Mouse (Mus musculus): ENCODE data around the gene Gpsm3. TPM values are rescaled to one million over a fixed set of nuclear protein-coding genes. Genes with fewer than 3 reads are reported as not detected.

Gpsm3 gene
- total RNA-seq, 2 experiments from 2014 or later, result 1.8 to 2.4 TPM

- TF ChIP-seq CTCF (IDR thresholded peaks at IDR 0.05), result no peak
- H3K27ac ChIP-seq, result peak overlapping the region; percentile 97; the same call in 1 of the 2 replicates
- intact Hi-C loops (cut with DNase I), result no loop called here
- H3K4me3 ChIP-seq, result peak overlapping the region; percentile 88
- DNase-seq, result peak; percentile 44
Measured at GRCm38 (mm10) chr17:34593752-34594525, 4.3 kb downstream of the Gpsm3 start.

GRCm38 (mm10) chr17:34596098-34596497 is 6.5 kb downstream of the Gpsm3 start:
- no peak for DNase-seq
- intact Hi-C loops (cut with DNase I), result no loop called here
- H3K27ac ChIP-seq, result no peak overlapping the region
- TF ChIP-seq CTCF (IDR thresholded peaks at IDR 0.05), result no peak
- no peak overlapping the region for H3K4me3 ChIP-seq

- intact Hi-C loops (cut with DNase I), result no loop called here
- DNase-seq, result no peak
- TF ChIP-seq CTCF (IDR thresholded peaks at IDR 0.05), result no peak
- H3K4me3 ChIP-seq, result no peak within 1 kb of the TSS
- peak within 1 kb of the TSS; percentile 16; the same call in 1 of the 2 replicates for H3K27ac ChIP-seq
Measured at GRCm38 (mm10) chr17:34597566-34598095, 8.0 kb downstream of the Gpsm3 start, which contains the start of gene Ager. Ager (plus strand) TSS chr17:34597862.

GRCm38 (mm10) chr17:34599891-34600290 is 10.3 kb downstream of the Gpsm3 start:
- intact Hi-C loops (cut with DNase I), result no loop called here
- no peak for TF ChIP-seq CTCF (IDR thresholded peaks at IDR 0.05)
- H3K27ac ChIP-seq, result no peak overlapping the region
- no peak overlapping the region for H3K4me3 ChIP-seq
- no peak for DNase-seq

- Histone ChIP-seq H3K4me3 (no peak overlapping the region), H3K27ac (no peak overlapping the region)
- intact Hi-C loops (cut with DNase I), result no loop called here
- DNase-seq, result no peak
- TF ChIP-seq CTCF (IDR thresholded peaks at IDR 0.05), result no peak
Measured at GRCm38 (mm10) chr17:34601796-34602195, 12.2 kb downstream of the Gpsm3 start.

GRCm38 (mm10) chr17:34603375-34604060 is 13.9 kb downstream of the Gpsm3 start, which contains the start of gene Rnf5:
Rnf5 (minus strand) TSS chr17:34603690.
- intact Hi-C loops (cut with DNase I), result loop anchor here (2.0 kb wide), 1 partner anchor 23 kb away; no protein-coding TSS in a partner anchor
- H3K27ac ChIP-seq, result peak within 1 kb of the TSS; percentile 96
- no peak for TF ChIP-seq CTCF (IDR thresholded peaks at IDR 0.05)
- peak; percentile 97 for DNase-seq
- H3K4me3 ChIP-seq, result peak within 1 kb of the TSS; percentile 99

- peak; percentile 99 for DNase-seq
- TF ChIP-seq CTCF (IDR thresholded peaks at IDR 0.05), result no peak
- intact Hi-C loops (cut with DNase I), result loop anchor here (2.0 kb wide), 1 partner anchor 23 kb away; no protein-coding TSS in a partner anchor
- Histone ChIP-seq H3K27ac (peak within 1 kb of the TSS; percentile 96), H3K4me3 (peak within 1 kb of the TSS; percentile 99)
Measured at GRCm38 (mm10) chr17:34604061-34604508, 14.5 kb downstream of the Gpsm3 start, which contains the start of gene Agpat1. Agpat1 (plus strand) TSS chr17:34604262.

- no peak for TF ChIP-seq CTCF (IDR thresholded peaks at IDR 0.05)
- DNase-seq, result peak; percentile 73
- Histone ChIP-seq H3K27ac (peak overlapping the region; percentile 96), H3K4me3 (peak overlapping the region; percentile 99)
- intact Hi-C loops (cut with DNase I), result loop anchor here (2.0 kb wide), 1 partner anchor 22 kb away; no protein-coding TSS in a partner anchor
Measured at GRCm38 (mm10) chr17:34604511-34605237, 15.1 kb downstream of the Gpsm3 start.

GRCm38 (mm10) chr17:34605609-34606008 is 16.0 kb downstream of the Gpsm3 start:
- no peak for TF ChIP-seq CTCF (IDR thresholded peaks at IDR 0.05)
- H3K4me3 ChIP-seq, result peak overlapping the region; percentile 99
- intact Hi-C loops (cut with DNase I), result loop anchor here (2.0 kb wide), 1 partner anchor 21 kb away; no protein-coding TSS in a partner anchor
- peak overlapping the region; percentile 96 for H3K27ac ChIP-seq
- peak; percentile 99 for DNase-seq

- Histone ChIP-seq H3K27ac (peak overlapping the region; percentile 96), H3K4me3 (peak overlapping the region; percentile 99)
- intact Hi-C loops (cut with DNase I), result no loop called here
- TF ChIP-seq CTCF (IDR thresholded peaks at IDR 0.05), result no peak
- no peak for DNase-seq
Measured at GRCm38 (mm10) chr17:34606186-34607039, 16.8 kb downstream of the Gpsm3 start.

GRCm38 (mm10) chr17:34607997-34608396 is 18.4 kb downstream of the Gpsm3 start:
- intact Hi-C loops (cut with DNase I), result no loop called here
- H3K4me3 ChIP-seq, result no peak overlapping the region
- no peak for DNase-seq
- TF ChIP-seq CTCF (IDR thresholded peaks at IDR 0.05), result no peak
- H3K27ac ChIP-seq, result no peak overlapping the region
